Mouse (Mus musculus): ENCODE measurements around the gene Phf20. TPM values are rescaled to one million over a fixed set of nuclear protein-coding genes. Genes with fewer than 3 reads are reported as not detected.

The Phf20 gene
- total RNA-seq, 2 experiments from 2014 or later, result 93.5 to 101 TPM

Small RNAs within 50 kb of the gene (microRNA-seq; reads per million reads assigned to microRNA genes)
- gene Gm22759, result not detected

Other genes starting within 250 kb of the Phf20 start
- gene Cep250, start 240.0 kb upstream of the Phf20 start, total RNA-seq (2021), result 10 to 100 TPM; 22.2 to 23.9 TPM
- 1 to 10 TPM in 1 of 2 experiments, under 1 TPM in 1; 0.86 to 1.4 TPM for gene 6430550D23Rik, start 188.5 kb upstream of the Phf20 start, total RNA-seq (2021)
- gene Ergic3, start 188.4 kb upstream of the Phf20 start, total RNA-seq (2021), result 100 to 1,000 TPM; 271 to 274 TPM
- not detected for gene Fer1l4, start 143.5 kb upstream of the Phf20 start, total RNA-seq (2021)
- 1 to 10 TPM; 6.6 to 9.3 TPM for gene Spag4, start 131.3 kb upstream of the Phf20 start, total RNA-seq (2021)
- 10 to 100 TPM; 14.2 to 18.4 TPM for gene Cpne1, start 84.5 kb upstream of the Phf20 start, total RNA-seq (2021)
- 10 to 100 TPM; 43.4 to 50.3 TPM for gene Rbm12, start 84.5 kb upstream of the Phf20 start, total RNA-seq (2021)
- gene Gm28036, start 69.4 kb upstream of the Phf20 start, total RNA-seq (2021), result 10 to 100 TPM; 26.1 to 40.2 TPM
- 100 to 1,000 TPM; 223 to 225 TPM for gene Romo1, start 52.4 kb upstream of the Phf20 start, total RNA-seq (2021)
- 10 to 100 TPM; 25.4 to 26.6 TPM for gene Nfs1, start 52.3 kb upstream of the Phf20 start, total RNA-seq (2021)
- gene Rbm39, start 16.2 kb upstream of the Phf20 start, total RNA-seq (2021), result 100 to 1,000 TPM; 345 to 348 TPM
- 1 to 10 TPM; 4.1 to 4.7 TPM for gene Cnbd2, start 115.8 kb downstream of the Phf20 start, total RNA-seq (2021)
- gene Scand1, start 116.2 kb downstream of the Phf20 start, total RNA-seq (2021), result 100 to 1,000 TPM in 1 of 2 experiments, 10 to 100 TPM in 1; 96.9 to 106 TPM
- 100 to 1,000 TPM; 229 to 236 TPM for gene Epb41l1, start 224.4 kb downstream of the Phf20 start, total RNA-seq (2021)

Data from left cerebral cortex, postnatal 4 days (tissue).